Mouse (Mus musculus) forebrain, embryonic 15.5 days (tissue): ENCODE measurements around the gene Arid4a. TPM values are rescaled to one million over a fixed set of nuclear protein-coding genes. Genes with fewer than 3 reads are reported as not detected.

Experiments used
- ATAC-seq: fragments of 200-750 bp; cut with Nextera tagmentation; replicated peaks from 2 replicates; pipeline ENCODE4 v1.8.0; 2017; ENCODE audit warnings: mild to moderate bottlenecking, moderate TSS enrichment, moderate library complexity
- H3K27ac ChIP-seq: fragments of 300-500 bp; sonication (generic); replicated peaks from 2 replicates; pipeline ENCODE4 v1.5.1; 2015; ENCODE audit warnings: mild to moderate bottlenecking, inconsistent platforms
- H3K27me3 ChIP-seq: fragments of 300-500 bp; sonication (generic); 2 replicates; pipeline ENCODE4 v1.6.1; 2015; ENCODE audit warnings: inconsistent platforms
- H3K36me3 ChIP-seq: fragments of 300-500 bp; sonication (generic); 2 replicates; pipeline ENCODE4 v1.6.1; 2015; ENCODE audit warnings: mild to moderate bottlenecking, inconsistent platforms
- H3K4me1 ChIP-seq: fragments of 300-500 bp; sonication (generic); 2 replicates; pipeline ENCODE4 v1.6.1; 2015; ENCODE audit warnings: inconsistent platforms
- H3K4me2 ChIP-seq: fragments of 300-500 bp; sonication (generic); replicated peaks from 2 replicates; pipeline ENCODE4 v1.6.1; 2015; ENCODE audit warnings: mild to moderate bottlenecking, inconsistent platforms
- H3K4me3 ChIP-seq: fragments of 300-500 bp; sonication (generic); 2 replicates; pipeline ENCODE4 v1.5.1; 2015; ENCODE audit warnings: mild to moderate bottlenecking, inconsistent platforms
- H3K9ac ChIP-seq: fragments of 300-500 bp; sonication (generic); replicated peaks from 2 replicates; pipeline ENCODE4 v1.6.1; 2015; ENCODE audit warnings: mild to moderate bottlenecking, inconsistent platforms
- H3K9me3 ChIP-seq: fragments of 300-500 bp; sonication (generic); 2 replicates; pipeline ENCODE4 v1.6.1; 2016; ENCODE audit warnings: inconsistent platforms
- WGBS: fragments of 180-500 bp; shearing (Covaris S2); methylation state at CpG from one replicate; pipeline ENCODE4 v1.1.7; 2015; ENCODE audit warnings: mixed read lengths; 5-methylcytosine and 5-hydroxymethylcytosine counted together
- polyA plus RNA-seq: library from polyadenylated mRNA; unstranded; fragments of >200 nt; fragmentation: Nextera tagmentation; extraction: Ambion mirVana; gene quantifications from 2 replicates; pipeline ENCODE4 v1.2.1, GENCODE M21; 2015

Arid4a gene
- polyA plus RNA-seq, 1 experiment from 2014 or later, result 57.1 TPM

GRCm38 (mm10) chr12:70984855-70985550 lies 30.8 kb upstream of the Arid4a start:
- no peak overlapping the region for H3K9ac ChIP-seq
- 95% methylated on average over 7 of the region's 7 CpGs for WGBS
- H3K4me1 ChIP-seq, result no peaks in the 10 kb centered on the region
- H3K27me3 ChIP-seq, result no peaks in the 10 kb centered on the region
- H3K27ac ChIP-seq, result no peak overlapping the region
- H3K9me3 ChIP-seq, result no peaks in the 10 kb centered on the region
- no peak for ATAC-seq
- no peak overlapping the region for H3K4me3 ChIP-seq
- peaks cover 74% of the 10 kb centered on the region for H3K36me3 ChIP-seq
- no peak overlapping the region for H3K4me2 ChIP-seq

DNA sequence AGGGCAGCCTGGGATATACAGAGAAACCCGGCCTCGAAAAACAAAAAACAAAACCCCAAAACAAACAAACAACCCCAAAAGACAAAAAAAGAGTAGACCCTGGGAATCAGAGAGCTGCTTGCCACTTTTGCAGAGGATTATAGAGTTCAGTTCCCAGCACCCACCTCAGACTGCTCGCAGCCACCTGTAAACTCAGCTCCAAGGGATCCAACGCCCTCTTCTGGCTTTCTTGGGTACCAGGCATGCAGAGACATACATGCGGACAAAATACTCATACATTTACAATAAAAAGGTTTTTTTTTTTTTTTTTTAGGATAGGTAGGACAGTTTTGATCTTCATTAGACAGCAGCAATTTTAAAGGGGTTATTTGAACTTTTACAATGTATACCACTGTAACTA lies 18.6 kb upstream of the Arid4a start:
- Histone ChIP-seq H3K4me2 (no peak overlapping the region), H3K27ac (no peak overlapping the region), H3K9ac (no peak overlapping the region), H3K36me3 (peaks cover 45% of the 10 kb centered on the region), H3K27me3 (no peaks in the 10 kb centered on the region), H3K4me1 (no peaks in the 10 kb centered on the region), H3K4me3 (no peak overlapping the region), H3K9me3 (no peaks in the 10 kb centered on the region)
- no peak for ATAC-seq
- WGBS, result 91% methylated on average over 5 of the region's 5 CpGs

DNA sequence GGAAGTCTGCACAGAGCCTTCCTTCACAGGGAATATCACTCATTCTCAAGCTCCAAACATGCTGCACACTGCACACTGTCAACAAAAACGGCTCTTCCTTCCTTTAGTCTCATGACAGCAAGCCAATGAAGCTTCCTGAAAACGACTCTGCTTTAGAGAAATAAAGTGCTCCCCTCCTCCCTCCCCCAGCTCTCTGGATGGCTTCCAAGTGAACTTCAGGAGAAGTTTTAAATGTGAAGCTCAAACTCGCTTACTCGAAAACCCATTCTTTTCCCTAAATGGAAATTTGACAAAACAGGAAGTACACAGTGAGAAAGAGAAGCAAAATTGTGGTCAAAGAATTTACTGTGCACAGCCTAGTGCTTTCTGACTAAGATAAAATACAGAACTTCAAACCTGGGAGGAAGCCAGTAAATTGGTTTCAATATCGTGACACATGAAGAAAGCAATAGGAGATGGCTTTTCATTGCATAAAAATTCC lies 16.3 kb upstream of the Arid4a start:
- Histone ChIP-seq H3K27me3 (no peaks in the 10 kb centered on the region), H3K9me3 (no peaks in the 10 kb centered on the region), H3K27ac (no peak overlapping the region), H3K4me2 (no peak overlapping the region), H3K36me3 (peaks cover 46% of the 10 kb centered on the region), H3K4me1 (no peaks in the 10 kb centered on the region), H3K4me3 (no peak overlapping the region), H3K9ac (no peak overlapping the region)
- ATAC-seq, result no peak
- 36% methylated on average over 5 of the region's 5 CpGs for WGBS

DNA sequence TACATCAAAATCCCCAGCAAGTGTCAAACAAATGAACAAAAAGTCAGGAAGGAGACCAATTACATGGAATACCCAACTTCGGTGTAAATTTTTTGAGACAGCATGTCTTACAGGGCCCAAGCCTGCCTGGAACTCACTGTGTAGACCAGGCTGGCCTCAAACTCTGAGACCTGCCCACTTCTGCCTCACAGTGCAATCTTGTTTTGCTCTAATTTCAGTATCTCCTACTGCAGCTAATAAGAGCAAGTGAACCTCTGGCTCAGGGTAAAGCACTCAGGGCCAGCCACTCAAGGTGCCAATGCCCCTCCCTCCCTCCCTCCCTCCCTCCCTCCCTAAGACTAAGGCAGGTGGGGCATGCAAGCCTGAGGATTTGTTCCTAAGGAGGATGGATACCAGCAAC lies 15.4 kb upstream of the Arid4a start:
- H3K4me1 ChIP-seq, result no peaks in the 10 kb centered on the region
- no peak for ATAC-seq
- no peak overlapping the region for H3K4me3 ChIP-seq
- no peaks in the 10 kb centered on the region for H3K9me3 ChIP-seq
- H3K9ac ChIP-seq, result no peak overlapping the region
- H3K27me3 ChIP-seq, result no peaks in the 10 kb centered on the region
- peaks cover 46% of the 10 kb centered on the region for H3K36me3 ChIP-seq
- no peak overlapping the region for H3K4me2 ChIP-seq
- WGBS, result 91% methylated on average over 1 of the region's 1 CpGs
- no peak overlapping the region for H3K27ac ChIP-seq

DNA sequence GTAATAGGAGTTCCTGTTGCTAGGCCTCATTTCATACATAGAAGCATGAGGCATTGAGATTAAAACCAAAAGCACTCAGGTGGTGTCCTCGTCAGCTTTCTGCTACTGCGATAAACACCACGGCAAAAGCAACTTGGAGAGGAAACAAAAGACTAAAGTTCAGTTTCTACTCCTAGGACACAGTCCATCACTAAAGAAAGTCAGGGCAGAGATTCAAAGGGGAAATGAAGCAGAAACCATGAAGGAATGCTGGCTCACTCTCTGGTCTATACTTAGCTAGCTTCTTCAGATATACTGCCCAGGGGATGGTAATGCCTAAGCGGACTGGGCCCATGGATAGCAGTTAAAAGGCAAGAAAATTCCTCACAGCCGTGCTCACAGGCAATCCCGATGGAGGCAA lies 14.3 kb upstream of the Arid4a start:
- 78% methylated on average over 6 of the region's 6 CpGs for WGBS
- H3K9ac ChIP-seq, result no peak overlapping the region
- H3K4me2 ChIP-seq, result no peak overlapping the region
- H3K4me3 ChIP-seq, result no peak overlapping the region
- ATAC-seq, result no peak
- H3K9me3 ChIP-seq, result no peaks in the 10 kb centered on the region
- peaks cover 46% of the 10 kb centered on the region for H3K36me3 ChIP-seq
- H3K4me1 ChIP-seq, result no peaks in the 10 kb centered on the region
- no peak overlapping the region for H3K27ac ChIP-seq
- H3K27me3 ChIP-seq, result no peaks in the 10 kb centered on the region

DNA sequence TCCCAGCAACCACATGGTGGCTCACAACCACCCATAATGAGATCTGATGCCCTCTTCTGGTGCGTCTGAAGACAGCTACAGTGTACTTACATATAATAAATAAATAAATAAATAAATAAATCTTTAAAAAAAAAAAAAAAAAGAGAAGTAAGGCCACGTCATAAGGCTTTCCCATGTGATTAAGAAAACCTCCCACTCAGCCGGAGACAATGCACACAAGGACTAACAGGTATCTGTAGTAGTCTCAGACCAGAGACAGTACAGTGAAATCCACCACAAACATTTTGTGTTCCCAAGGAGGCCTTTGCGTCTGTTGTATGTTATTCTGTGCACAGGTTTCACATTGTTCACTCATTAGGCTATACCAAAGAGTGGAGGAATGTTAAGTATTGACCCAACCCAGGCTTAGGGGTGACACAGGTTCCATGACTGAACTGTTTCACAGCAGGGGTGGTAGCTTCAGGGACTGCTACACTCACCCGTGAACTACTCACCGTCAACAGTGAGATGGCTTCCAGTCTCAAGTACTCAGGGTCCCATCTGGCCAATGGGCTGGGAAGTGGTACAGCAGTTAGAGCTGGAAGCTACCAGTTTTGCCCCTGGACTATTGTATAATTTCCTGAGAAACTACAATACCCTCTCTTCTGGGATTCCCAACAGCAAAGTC lies 11.9 kb upstream of the Arid4a start:
- Histone ChIP-seq H3K9ac (no peak overlapping the region), H3K4me1 (no peaks in the 10 kb centered on the region), H3K4me2 (no peak overlapping the region), H3K36me3 (peaks cover 59% of the 10 kb centered on the region), H3K9me3 (no peaks in the 10 kb centered on the region), H3K4me3 (no peak overlapping the region), H3K27ac (no peak overlapping the region), H3K27me3 (no peaks in the 10 kb centered on the region)
- ATAC-seq, result no peak
- 91% methylated on average over 5 of the region's 6 CpGs for WGBS

DNA sequence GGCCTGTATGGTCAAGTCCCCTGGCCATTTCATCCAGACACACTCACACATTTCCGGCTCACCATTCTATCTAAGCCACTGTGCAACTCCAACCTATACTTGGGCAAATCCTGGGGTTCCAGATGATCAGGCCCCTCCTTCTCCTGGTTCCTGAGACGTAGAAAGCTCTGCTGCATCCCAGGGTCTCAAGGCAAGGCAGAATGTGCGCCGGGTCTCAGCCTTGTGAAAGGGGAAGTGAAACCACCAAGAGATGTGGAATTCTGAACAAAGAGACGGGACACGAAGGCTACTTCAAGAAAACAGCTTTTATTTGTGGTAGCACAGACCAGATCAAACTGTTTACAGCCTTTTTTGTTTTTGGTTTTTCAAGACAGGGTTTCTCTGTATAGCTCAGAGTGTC lies 9.6 kb upstream of the Arid4a start:
- Histone ChIP-seq H3K9ac (no peak overlapping the region), H3K9me3 (no peaks in the 10 kb centered on the region), H3K27me3 (no peaks in the 10 kb centered on the region), H3K4me2 (no peak overlapping the region), H3K27ac (no peak overlapping the region), H3K36me3 (peaks cover 65% of the 10 kb centered on the region), H3K4me1 (no peaks in the 10 kb centered on the region), H3K4me3 (no peak overlapping the region)
- WGBS, result 94% methylated on average over 6 of the region's 6 CpGs
- ATAC-seq, result no peak

- Histone ChIP-seq H3K4me3 (no peak overlapping the region), H3K9ac (no peak overlapping the region), H3K27ac (no peak overlapping the region), H3K36me3 (peaks cover 68% of the 10 kb centered on the region), H3K9me3 (no peaks in the 10 kb centered on the region), H3K4me1 (peaks cover 3% of the 10 kb centered on the region), H3K4me2 (no peak overlapping the region), H3K27me3 (no peaks in the 10 kb centered on the region)
- WGBS, result 90% methylated on average over 7 of the region's 7 CpGs
- no peak for ATAC-seq
These were observed 8.9 kb upstream of the Arid4a start for GRCm38 (mm10) chr12:71006901-71007300.

- Histone ChIP-seq H3K9me3 (no peaks in the 10 kb centered on the region), H3K36me3 (peaks cover 61% of the 10 kb centered on the region), H3K4me1 (peaks cover 28% of the 10 kb centered on the region), H3K4me2 (no peak overlapping the region), H3K4me3 (no peak overlapping the region), H3K9ac (no peak overlapping the region), H3K27me3 (no peaks in the 10 kb centered on the region), H3K27ac (no peak overlapping the region)
- WGBS, result 73% methylated on average over 4 of the region's 4 CpGs
- ATAC-seq, result no peak
These were observed 6.0 kb upstream of the Arid4a start for GRCm38 (mm10) chr12:71009769-71010168.

GRCm38 (mm10) chr12:71014845-71015362 lies 886 bp upstream of the Arid4a start:
- Histone ChIP-seq H3K27me3 (no peaks in the 10 kb centered on the region), H3K4me2 (peak overlapping the region; percentile 79), H3K36me3 (peaks cover 19% of the 10 kb centered on the region), H3K9ac (peak overlapping the region; percentile 84), H3K4me3 (peak overlapping the region; percentile 69), H3K27ac (peak overlapping the region; percentile 97), H3K9me3 (no peaks in the 10 kb centered on the region), H3K4me1 (peaks cover 39% of the 10 kb centered on the region)
- WGBS, result under 1% methylated on average over 32 of the region's 32 CpGs
- no peak for ATAC-seq

DNA sequence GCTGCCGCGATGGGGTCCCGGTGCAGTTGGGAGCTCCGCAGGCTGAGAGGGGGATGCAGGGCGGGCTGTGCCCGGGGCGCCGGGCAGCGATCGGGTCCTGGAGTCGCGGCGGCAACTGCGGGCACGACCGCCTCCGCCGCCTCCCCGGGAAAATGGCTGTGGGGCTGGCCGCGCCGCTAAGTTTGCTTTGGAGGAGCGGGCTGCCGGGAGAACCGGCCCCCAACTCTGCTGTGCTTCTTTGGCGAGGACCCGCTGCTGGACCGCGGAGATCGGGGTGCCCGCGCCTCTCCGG lies 367 bp downstream of the Arid4a start:
- Histone ChIP-seq H3K4me1 (peaks cover 39% of the 10 kb centered on the region), H3K36me3 (peaks cover 25% of the 10 kb centered on the region), H3K27ac (peak overlapping the region; percentile 95), H3K4me2 (peak overlapping the region; percentile 86), H3K27me3 (no peaks in the 10 kb centered on the region), H3K9ac (peak overlapping the region; percentile 68), H3K4me3 (peak overlapping the region; percentile 69), H3K9me3 (no peaks in the 10 kb centered on the region)
- WGBS, result under 1% methylated on average over 31 of the region's 33 CpGs
- ATAC-seq, result no peak

DNA sequence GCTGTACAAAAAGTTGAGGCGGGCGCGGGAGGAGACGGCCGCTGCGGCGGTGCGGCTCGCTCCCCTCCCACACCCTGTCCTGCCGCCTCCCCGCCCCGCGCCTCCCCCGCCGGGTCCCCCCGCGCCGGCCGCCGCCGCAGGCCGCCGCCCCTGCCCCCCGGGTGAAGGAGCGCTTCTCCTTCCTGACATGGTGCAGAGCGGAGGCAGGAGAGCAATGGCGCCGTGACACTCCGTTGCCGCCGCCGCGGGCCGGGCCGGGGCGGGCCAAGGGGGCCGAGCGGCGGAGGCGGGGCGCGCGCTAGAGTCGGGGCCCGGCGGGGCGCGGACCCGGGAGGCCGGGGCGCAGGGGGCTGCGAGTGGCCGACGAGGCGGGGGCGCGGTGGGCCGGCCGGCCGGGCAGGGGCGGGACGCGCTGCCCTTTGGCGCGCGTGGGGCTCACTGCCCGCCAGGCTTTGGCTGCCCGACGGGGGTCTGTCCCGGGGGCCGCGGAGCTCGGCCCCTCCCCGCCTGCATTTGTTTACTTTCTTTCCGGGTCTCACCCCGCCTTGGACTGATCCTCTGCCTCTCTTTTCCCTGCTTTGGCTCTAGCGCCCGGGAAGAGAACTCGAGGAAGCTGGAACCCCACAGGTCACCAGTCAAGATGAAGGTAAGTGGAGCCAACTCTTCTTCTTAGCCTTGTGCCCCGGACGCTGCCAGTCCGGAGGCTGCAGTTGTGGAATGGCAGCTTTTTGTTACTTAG lies 882 bp downstream of the Arid4a start:
- Histone ChIP-seq H3K4me2 (peak overlapping the region; percentile 86), H3K4me3 (peak overlapping the region; percentile 69), H3K9me3 (no peaks in the 10 kb centered on the region), H3K27me3 (no peaks in the 10 kb centered on the region), H3K9ac (peak overlapping the region; percentile 68), H3K36me3 (peaks cover 25% of the 10 kb centered on the region), H3K27ac (peak overlapping the region; percentile 95), H3K4me1 (peaks cover 39% of the 10 kb centered on the region)
- peak; percentile 10 for ATAC-seq
- WGBS, result under 1% methylated on average over 41 of the region's 82 CpGs
